Mouse (Mus musculus) heart, postnatal 0 days (tissue): ENCODE measurements around the gene Cdip1. TPM values are rescaled to one million over a fixed set of nuclear protein-coding genes. Genes with fewer than 3 reads are reported as not detected.
A peak's percentile ranks its signal among the peaks of the same experiment; 100 is the strongest.

ENCODE experiments used
- ATAC-seq: fragments of 200-750 bp; cut with Nextera tagmentation; 2 replicates; pipeline ENCODE4 v1.8.0; 2017; ENCODE audit warnings: low read depth, moderate number of reproducible peaks, moderate library complexity; ENCODE audit not compliant: insufficient read depth
- DNase-seq: peaks from one replicate; pipeline ENCODE4 v3.0.0-alpha.2; 2016; ENCODE audit warnings: low spot score
- H3K27ac ChIP-seq: fragments of 300-500 bp; sonication (generic); 2 replicates; pipeline ENCODE4 v1.5.1; 2014; ENCODE audit warnings: low read depth, mild to moderate bottlenecking
- H3K27me3 ChIP-seq: fragments of 300-500 bp; sonication (generic); 2 replicates; pipeline ENCODE4 v1.6.1; 2014; ENCODE audit warnings: low read length, mixed read lengths; ENCODE audit not compliant: control insufficient read depth, insufficient read depth
- H3K36me3 ChIP-seq: fragments of 300-500 bp; sonication (generic); replicated peaks from 2 replicates; pipeline ENCODE4 v1.6.1; 2014; ENCODE audit warnings: low read length, mixed read lengths; ENCODE audit not compliant: control insufficient read depth, insufficient read depth
- H3K4me1 ChIP-seq: fragments of 300-500 bp; sonication (generic); 2 replicates; pipeline ENCODE4 v1.6.1; 2014; ENCODE audit warnings: antibody characterized with exemption; ENCODE audit not compliant: control insufficient read depth, insufficient read depth
- H3K4me2 ChIP-seq: fragments of 300-500 bp; sonication (generic); 2 replicates; pipeline ENCODE4 v1.6.1; 2014; ENCODE audit warnings: low read depth, mild to moderate bottlenecking, low read length, moderate library complexity
- H3K4me3 ChIP-seq: fragments of 300-500 bp; sonication (generic); 2 replicates; pipeline ENCODE4 v1.5.1; 2014; ENCODE audit warnings: low read depth, low read length
- H3K9ac ChIP-seq: fragments of 300-500 bp; sonication (generic); replicated peaks from 2 replicates; pipeline ENCODE4 v1.6.1; 2014; ENCODE audit warnings: low read depth, low read length, mixed read lengths
- H3K9me3 ChIP-seq: fragments of 300-500 bp; sonication (generic); replicated peaks from 2 replicates; pipeline ENCODE4 v1.6.1; 2016; ENCODE audit warnings: low read length; ENCODE audit not compliant: control insufficient read depth
- CTCF ChIP-seq: IDR thresholded peaks from 2 replicates; pipeline ENCODE4 v1.5.1; 2016; ENCODE audit warnings: antibody characterized with exemption, control low read depth, low read depth
- EP300 ChIP-seq: IDR thresholded peaks from 2 replicates; pipeline ENCODE4 v1.6.1; 2016; ENCODE audit warnings: antibody characterized with exemption, low read depth
- WGBS: fragments of 180-500 bp; shearing (Covaris S2); extraction: QIAGEN DNeasy Blood & Tissue Kit; methylation state at CpG from one replicate; pipeline ENCODE4 v1.1.7; 2014; 5-methylcytosine and 5-hydroxymethylcytosine counted together
- polyA plus RNA-seq: library from polyadenylated mRNA; unstranded; fragments of >200 nt; fragmentation: Nextera tagmentation; extraction: Ambion mirVana; gene quantifications from 2 replicates; pipeline ENCODE4 v1.2.1, GENCODE M21; 2015
- total RNA-seq: library from RNA; depleted of rRNA; stranded (reverse); fragments of >200 nt; gene quantifications from 2 replicates; pipeline ENCODE4 v1.2.3, GENCODE M21; 2014; ENCODE audit warnings: low replicate concordance

Gene Cdip1
- total and polyA plus RNA-seq, 2 experiments from 2014 or later, result 123 to 149 TPM

- ATAC-seq (no peak), DNase-seq (no peak)
- Histone ChIP-seq H3K27ac (no peak overlapping the region), H3K36me3 (no peaks in the 10 kb centered on the region), H3K27me3 (no peaks in the 10 kb centered on the region), H3K4me2 (no peak overlapping the region), H3K4me1 (peaks cover 30% of the 10 kb centered on the region), H3K4me3 (no peak overlapping the region), H3K9me3 (no peaks in the 10 kb centered on the region), H3K9ac (no peak overlapping the region)
- no peak for TF ChIP-seq EP300
- TF ChIP-seq CTCF, result peak; percentile 52
- 43% methylated on average over 2 of the region's 2 CpGs for WGBS
Measured at GRCm38 (mm10) chr16:4791332-4791731, 1.2 kb upstream of the Cdip1 start.

DNA sequence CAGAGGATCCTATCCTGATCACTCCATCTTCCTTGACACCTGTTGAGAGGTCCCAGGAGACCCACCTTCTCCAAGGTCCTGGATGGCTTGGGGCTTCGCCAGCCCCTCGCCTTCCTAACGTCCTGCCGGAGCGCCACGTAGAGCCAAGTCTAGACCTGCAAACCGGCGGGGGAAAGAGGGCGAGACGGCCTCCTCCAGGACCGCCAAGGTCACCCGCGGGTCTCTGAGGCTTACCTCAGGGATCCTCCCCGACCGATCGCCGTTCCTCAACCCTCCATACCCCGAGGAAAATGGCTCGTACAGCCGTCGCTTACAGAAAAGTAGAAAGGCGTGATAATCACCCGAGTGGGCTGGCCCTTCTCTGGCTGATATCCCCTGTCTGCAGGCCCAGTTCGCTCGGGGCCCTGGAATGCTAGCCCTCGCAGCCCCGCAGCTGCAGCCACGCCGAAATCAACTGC, 752 bp downstream of the Cdip1 start:
- Histone ChIP-seq H3K9ac (peak overlapping the region; percentile 89), H3K36me3 (peaks cover 4% of the 10 kb centered on the region; the same call in 1 of the 2 replicates), H3K27ac (peak overlapping the region; percentile 97), H3K27me3 (no peaks in the 10 kb centered on the region), H3K4me3 (peak overlapping the region; percentile 82), H3K9me3 (no peaks in the 10 kb centered on the region), H3K4me1 (peaks cover 44% of the 10 kb centered on the region), H3K4me2 (peak overlapping the region; percentile 80)
- TF ChIP-seq EP300 (no peak), CTCF (no peak)
- 0% methylated on average over 27 of the region's 29 CpGs for WGBS
- DNase-seq (peak; percentile 38), ATAC-seq (peak; percentile 43)

- H3K36me3 ChIP-seq, result peaks cover 4% of the 10 kb centered on the region; the same call in 1 of the 2 replicates
- no peak overlapping the region for H3K27ac ChIP-seq
- TF ChIP-seq EP300 (no peak), CTCF (no peak)
- H3K4me2 ChIP-seq, result peak overlapping the region; percentile 80
- peaks cover 56% of the 10 kb centered on the region for H3K4me1 ChIP-seq
- DNase-seq (no peak), ATAC-seq (no peak)
- no peaks in the 10 kb centered on the region for H3K27me3 ChIP-seq
- H3K9me3 ChIP-seq, result no peaks in the 10 kb centered on the region
- H3K4me3 ChIP-seq, result peak overlapping the region; percentile 82
- H3K9ac ChIP-seq, result peak overlapping the region; percentile 32
Measured at GRCm38 (mm10) chr16:4788176-4788575, 1.9 kb downstream of the Cdip1 start.

DNA sequence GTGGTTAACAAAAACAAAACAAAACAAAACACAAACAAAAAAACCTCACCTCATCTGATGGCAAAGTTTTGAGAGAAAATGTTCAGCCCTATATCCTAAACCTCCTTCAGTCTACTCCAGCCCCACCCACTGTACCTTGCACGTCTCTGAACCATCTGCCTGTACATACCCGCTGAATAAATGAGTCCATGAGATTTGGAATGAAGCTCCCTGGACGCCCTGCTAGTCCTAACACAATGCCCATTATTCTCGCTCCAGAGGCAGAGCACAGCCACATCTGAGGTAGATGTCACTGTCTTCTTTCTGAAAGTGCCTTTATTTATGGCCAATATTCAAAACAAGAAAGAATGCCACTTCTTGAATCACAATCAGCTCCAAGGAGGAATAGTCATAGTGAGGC, 4.4 kb downstream of the Cdip1 start:
- DNase-seq, result no peak
- ATAC-seq, result no peak
- Histone ChIP-seq H3K27me3 (no peaks in the 10 kb centered on the region), H3K36me3 (peaks cover 4% of the 10 kb centered on the region; the same call in 1 of the 2 replicates), H3K4me3 (no peak overlapping the region), H3K4me1 (peaks cover 79% of the 10 kb centered on the region), H3K27ac (peak overlapping the region; percentile 35; the same call in 1 of the 2 replicates), H3K9me3 (no peaks in the 10 kb centered on the region), H3K9ac (peak overlapping the region; percentile 21; the same call in 1 of the 2 replicates), H3K4me2 (peak overlapping the region; percentile 12; the same call in 1 of the 2 replicates)
- WGBS, result 31% methylated on average over 4 of the region's 4 CpGs
- TF ChIP-seq EP300, result no peak
- TF ChIP-seq CTCF, result no peak

DNA sequence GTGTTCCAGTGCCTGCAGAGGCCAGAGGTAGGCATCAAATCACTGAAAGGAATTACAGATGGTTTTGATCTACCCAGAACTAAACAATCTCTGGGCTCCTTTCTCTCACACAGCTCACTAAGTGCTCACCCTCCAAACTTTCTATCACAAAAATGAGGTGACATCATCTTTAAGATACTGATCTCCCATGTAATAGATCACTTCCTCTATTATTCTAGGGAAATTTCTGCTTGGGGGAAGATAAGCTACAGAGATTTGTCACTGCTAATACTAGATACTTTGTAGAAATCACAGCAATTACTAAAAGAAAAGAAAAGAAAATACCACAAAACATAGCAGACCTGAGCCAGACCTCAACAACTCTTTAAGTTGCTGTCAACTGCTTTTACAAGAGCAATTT, 7.6 kb downstream of the Cdip1 start:
- H3K4me1 ChIP-seq, result peaks cover 63% of the 10 kb centered on the region
- no peak overlapping the region for H3K4me3 ChIP-seq
- no peaks in the 10 kb centered on the region for H3K9me3 ChIP-seq
- H3K36me3 ChIP-seq, result peaks cover 4% of the 10 kb centered on the region; the same call in 1 of the 2 replicates
- no peak overlapping the region for H3K4me2 ChIP-seq
- no peak for ATAC-seq
- DNase-seq, result no peak
- H3K9ac ChIP-seq, result no peak overlapping the region
- H3K27ac ChIP-seq, result peak overlapping the region; percentile 83
- no peaks in the 10 kb centered on the region for H3K27me3 ChIP-seq
- TF ChIP-seq EP300, result no peak
- TF ChIP-seq CTCF, result no peak
